Mouse (Mus musculus) heart, postnatal 14 days (tissue): Measurements from ENCODE around the gene Dppa5a. TPM values are rescaled to one million over a fixed set of nuclear protein-coding genes. Genes with fewer than 3 reads are reported as not detected.
"Not testable (repeated sequence)": the region's sequence is repeated elsewhere in the genome, so short reads cannot be mapped to it uniquely, and the experiment has no call there.

Source experiments
- DNase-seq, 2 experiments: peaks; one replicate each; pipeline ENCODE4 v3.0.0; 2021 to 2022
- intact Hi-C: fragments of 180-260 bp; cut with DNase I; formaldehyde crosslinking; loops from one replicate; pipeline ENCODE4 v1.15.1; 2025
- total RNA-seq, 2 experiments: library from RNA; stranded (reverse); gene quantifications; 2 replicates each; pipeline ENCODE4 v1.2.3; 2021

The Dppa5a gene
- total RNA-seq, 2 experiments from 2014 or later, result not detected

- intact Hi-C loops, result no loop called here
Measured at GRCm38 (mm10) chr9:78365850-78366544, 2.0 kb downstream of the Dppa5a start.

GRCm38 (mm10) chr9:78364701-78365100 is 3.3 kb downstream of the Dppa5a start:
- intact Hi-C loops, result loop anchor here (5.0 kb wide), 1 partner anchor 73 kb away; no protein-coding TSS in a partner anchor
- DNase-seq, result no peak

More at GRCm38 (mm10) chr9:78365850-78366544, 2.0 kb downstream of the Dppa5a start:
- DNase-seq, result no peak

- intact Hi-C loops, result loop anchor here (5.0 kb wide), 1 partner anchor 74 kb away; no protein-coding TSS in a partner anchor
- DNase-seq, result no peak
Measured at GRCm38 (mm10) chr9:78363374-78363773, 4.6 kb downstream of the Dppa5a start.

- intact Hi-C loops, result loop anchor here (5.0 kb wide), 1 partner anchor 77 kb away; no protein-coding TSS in a partner anchor
- DNase-seq, result no peak
Measured at GRCm38 (mm10) chr9:78360484-78360872, 7.5 kb downstream of the Dppa5a start.

GRCm38 (mm10) chr9:78359750-78360483 is 8.1 kb downstream of the Dppa5a start:
- intact Hi-C loops, result loop anchor here (5.0 kb wide), 2 partner anchors 77 to 192 kb away; no protein-coding TSS in a partner anchor

GRCm38 (mm10) chr9:78358053-78358452 is 9.9 kb downstream of the Dppa5a start:
- DNase-seq, result peak; percentile 70 to 75

More at GRCm38 (mm10) chr9:78359750-78360483, 8.1 kb downstream of the Dppa5a start:
- no peak for DNase-seq

GRCm38 (mm10) chr9:78355611-78356010 is 12.4 kb downstream of the Dppa5a start, which contains the start of gene Gsta2:
Gene Gsta2 (minus strand): TSS chr9:78355788.
- intact Hi-C loops, result loop anchor here (5.0 kb wide), 1 partner anchor 197 kb away; no protein-coding TSS in a partner anchor
- no peak for DNase-seq

More at GRCm38 (mm10) chr9:78358053-78358452, 9.9 kb downstream of the Dppa5a start:
- intact Hi-C loops, result loop anchor here (5.0 kb wide), 1 partner anchor 194 kb away; no protein-coding TSS in a partner anchor

GRCm38 (mm10) chr9:78354665-78355578 is 13.1 kb downstream of the Dppa5a start:
- DNase-seq, result peak in 1 of 2 experiments; percentile 4
- intact Hi-C loops, result loop anchor here (5.0 kb wide), 1 partner anchor 197 kb away; no protein-coding TSS in a partner anchor

GRCm38 (mm10) chr9:78351504-78352220 is 16.3 kb downstream of the Dppa5a start:
- DNase-seq, result no peak
- intact Hi-C loops, result no loop called here

GRCm38 (mm10) chr9:78350007-78350406 is 18.0 kb downstream of the Dppa5a start:
- intact Hi-C loops, DNase-seq: not testable (repeated sequence)

GRCm38 (mm10) chr9:78349141-78349540 is 18.8 kb downstream of the Dppa5a start:
- DNase-seq, intact Hi-C loops: not testable (repeated sequence)

GRCm38 (mm10) chr9:78348206-78349004 is 19.6 kb downstream of the Dppa5a start:
- DNase-seq, result not testable (repeated sequence)

GRCm38 (mm10) chr9:78347004-78347403 is 21.0 kb downstream of the Dppa5a start:
- no peak for DNase-seq
- intact Hi-C loops, result no loop called here

More at GRCm38 (mm10) chr9:78348206-78349004, 19.6 kb downstream of the Dppa5a start:
- intact Hi-C loops, result not testable (repeated sequence)

GRCm38 (mm10) chr9:78345235-78345634 is 22.7 kb downstream of the Dppa5a start:
- DNase-seq, intact Hi-C loops: not testable (repeated sequence)

- DNase-seq, result not testable (repeated sequence)
- intact Hi-C loops, result loop anchor here (5.0 kb wide), 1 partner anchor 46 kb away; no protein-coding TSS in a partner anchor
Measured at GRCm38 (mm10) chr9:78343055-78343454, 24.9 kb downstream of the Dppa5a start.

GRCm38 (mm10) chr9:78342494-78342893 is 25.5 kb downstream of the Dppa5a start:
- intact Hi-C loops, result loop anchor here (5.0 kb wide), 1 partner anchor 45 kb away; no protein-coding TSS in a partner anchor

GRCm38 (mm10) chr9:78340324-78340723 is 27.7 kb downstream of the Dppa5a start:
- peak; percentile 48 to 65 for DNase-seq
- intact Hi-C loops, result loop anchor here (5.0 kb wide), 1 partner anchor 43 kb away; no protein-coding TSS in a partner anchor

More at GRCm38 (mm10) chr9:78342494-78342893, 25.5 kb downstream of the Dppa5a start:
- not testable (repeated sequence) for DNase-seq

GRCm38 (mm10) chr9:78337050-78337449 is 30.9 kb downstream of the Dppa5a start:
- DNase-seq, result not testable (repeated sequence)

More at GRCm38 (mm10) chr9:78337050-78337449, 30.9 kb downstream of the Dppa5a start:
- intact Hi-C loops, result not testable (repeated sequence)
